Mouse (Mus musculus): Measurements from ENCODE around the gene Adgrl2. TPM values are rescaled to one million over a fixed set of nuclear protein-coding genes. Genes with fewer than 3 reads are reported as not detected.

The Adgrl2 gene
- total and polyA plus RNA-seq, 3 experiments, result 0.34 to 6.6 (median 3.2) TPM

- Histone ChIP-seq H3K27ac (ENCODE audit: insufficient read depth, low read depth) (no peak overlapping the region), H3K4me1 (ENCODE audit: control insufficient read depth in 1 of 2, insufficient read depth in 2 of 2) (peaks cover 4 to 6% of the 10 kb centered on the region in 2 experiments; a peak in 2 of 4 replicates), H3K79me2 (replicated peaks; ENCODE audit: control insufficient read depth, extremely low read depth, insufficient read depth, poor library complexity, severe bottlenecking) (no peaks in the 10 kb centered on the region), H3K27me3 (replicated peaks) (no peaks in the 10 kb centered on the region), H3K36me3 (replicated peaks in 1 of 2; ENCODE audit: control insufficient read depth in 1 of 2, insufficient read depth in 1 of 2, low read length in 1 of 2) (no peaks in the 10 kb centered on the region), H3K9me3 (replicated peaks; ENCODE audit: low read length) (no peaks in the 10 kb centered on the region), H3K9ac (ENCODE audit: insufficient read depth, low read depth) (no peak overlapping the region), H3K4me2 (ENCODE audit: insufficient read depth, low read depth, poor library complexity, severe bottlenecking) (no peak overlapping the region), H3K4me3 (replicated peaks in 1 of 3; ENCODE audit: low read depth in 2 of 3, low read length in 2 of 3, poor library complexity in 1 of 3) (no peak overlapping the region)
- TF ChIP-seq ELF1 (IDR thresholded peaks at IDR 0.05; ENCODE audit: low read depth, low read length), result 0 out of 2 replicates have a peak, but pooled peaks have one; percentile 34
- TF ChIP-seq POLR2AphosphoS2 (IDR thresholded peaks at IDR 0.05; ENCODE audit: low read depth, low read length), result no peak
- TF ChIP-seq CTCF (conservative IDR thresholded peaks at IDR 0.05 in 1 of 2, IDR thresholded peaks at IDR 0.05 in 1 of 2; ENCODE audit: low read depth in 2 of 2, low read length in 2 of 2), result no peak
- no peak for TF ChIP-seq USF1 (IDR thresholded peaks at IDR 0.05; ENCODE audit: low read depth, low read length)
- dilution Hi-C loops (cut with MboI; ENCODE audit: extremely low pct_ligation_motif_present, extremely low pct_unique_long_range_greater_than_20kb, low sequenced_read_pairs) (no loop called here), in situ Hi-C loops (cut with MboI; ENCODE audit: low pct_ligation_motif_present, low pct_unique_long_range_greater_than_20kb, low sequenced_read_pairs) (no loop called here)
- no peak for DNase-seq (ENCODE audit: extremely low read depth)
These were observed 122.7 kb downstream of the Adgrl2 start for GRCm38 (mm10) chr3:148867618-148868017.

GRCm38 (mm10) chr3:148866633-148867032 lies 123.7 kb downstream of the Adgrl2 start:
- no peak overlapping the region for H3K4me2 ChIP-seq (ENCODE audit: insufficient read depth, low read depth, poor library complexity, severe bottlenecking)
- no peak overlapping the region for H3K27ac ChIP-seq (ENCODE audit: insufficient read depth, low read depth)
- no peaks in the 10 kb centered on the region for H3K36me3 ChIP-seq (replicated peaks in 1 of 2; ENCODE audit: control insufficient read depth in 1 of 2, insufficient read depth in 1 of 2, low read length in 1 of 2)
- in situ Hi-C loops (cut with MboI; ENCODE audit: low pct_ligation_motif_present, low pct_unique_long_range_greater_than_20kb, low sequenced_read_pairs) (no loop called here), dilution Hi-C loops (cut with MboI; ENCODE audit: extremely low pct_ligation_motif_present, extremely low pct_unique_long_range_greater_than_20kb, low sequenced_read_pairs) (no loop called here)
- no peak overlapping the region for H3K9ac ChIP-seq (ENCODE audit: insufficient read depth, low read depth)
- no peak for DNase-seq (ENCODE audit: extremely low read depth)
- H3K4me3 ChIP-seq (replicated peaks in 1 of 3; ENCODE audit: low read depth in 2 of 3, low read length in 2 of 3, poor library complexity in 1 of 3), result no peak overlapping the region
- no peak for TF ChIP-seq ELF1 (IDR thresholded peaks at IDR 0.05; ENCODE audit: low read depth, low read length)
- no peak for TF ChIP-seq ZC3H11A (IDR thresholded peaks at IDR 0.05; ENCODE audit: low read depth, low read length)
- no peak for TF ChIP-seq RCOR1 (conservative IDR thresholded peaks at IDR 0.05; ENCODE audit: low read depth, low read length)
- no peak for TF ChIP-seq MAFK (IDR thresholded peaks at IDR 0.05; ENCODE audit: insufficient replicate concordance, low read length)
- no peak for TF ChIP-seq USF2 (conservative IDR thresholded peaks at IDR 0.05; ENCODE audit: low read depth, low read length)
- no peaks in the 10 kb centered on the region for H3K9me3 ChIP-seq (replicated peaks; ENCODE audit: low read length)
- no peaks in the 10 kb centered on the region for H3K79me2 ChIP-seq (replicated peaks; ENCODE audit: control insufficient read depth, extremely low read depth, insufficient read depth, poor library complexity, severe bottlenecking)
- H3K4me1 ChIP-seq (ENCODE audit: control insufficient read depth in 1 of 2, insufficient read depth in 2 of 2), result peaks cover 4 to 6% of the 10 kb centered on the region in 2 experiments; a peak in 2 of 4 replicates
- H3K27me3 ChIP-seq (replicated peaks), result no peaks in the 10 kb centered on the region

GRCm38 (mm10) chr3:148866053-148866452 lies 124.3 kb downstream of the Adgrl2 start:
- Histone ChIP-seq H3K4me3 (replicated peaks in 1 of 3; ENCODE audit: low read depth in 2 of 3, low read length in 2 of 3, poor library complexity in 1 of 3) (no peak overlapping the region), H3K79me2 (replicated peaks; ENCODE audit: control insufficient read depth, extremely low read depth, insufficient read depth, poor library complexity, severe bottlenecking) (no peaks in the 10 kb centered on the region), H3K4me2 (ENCODE audit: insufficient read depth, low read depth, poor library complexity, severe bottlenecking) (no peak overlapping the region), H3K27me3 (replicated peaks) (no peaks in the 10 kb centered on the region), H3K27ac (ENCODE audit: insufficient read depth, low read depth) (no peak overlapping the region), H3K9ac (ENCODE audit: insufficient read depth, low read depth) (no peak overlapping the region), H3K36me3 (replicated peaks in 1 of 2; ENCODE audit: control insufficient read depth in 1 of 2, insufficient read depth in 1 of 2, low read length in 1 of 2) (no peaks in the 10 kb centered on the region), H3K4me1 (ENCODE audit: control insufficient read depth in 1 of 2, insufficient read depth in 2 of 2) (peaks cover 4 to 6% of the 10 kb centered on the region in 2 experiments; a peak in 2 of 4 replicates), H3K9me3 (replicated peaks; ENCODE audit: low read length) (no peaks in the 10 kb centered on the region)
- DNase-seq (ENCODE audit: extremely low read depth), result no peak
- in situ Hi-C loops (cut with MboI; ENCODE audit: low pct_ligation_motif_present, low pct_unique_long_range_greater_than_20kb, low sequenced_read_pairs) (no loop called here), dilution Hi-C loops (cut with MboI; ENCODE audit: extremely low pct_ligation_motif_present, extremely low pct_unique_long_range_greater_than_20kb, low sequenced_read_pairs) (no loop called here)
- TF ChIP-seq USF2 (conservative IDR thresholded peaks at IDR 0.05; ENCODE audit: low read depth, low read length), result no peak
- no peak for TF ChIP-seq CTCF (conservative IDR thresholded peaks at IDR 0.05 in 1 of 2, IDR thresholded peaks at IDR 0.05 in 1 of 2; ENCODE audit: low read depth in 2 of 2, low read length in 2 of 2)
- no peak for TF ChIP-seq ELF1 (IDR thresholded peaks at IDR 0.05; ENCODE audit: low read depth, low read length)
- TF ChIP-seq ZKSCAN1 (IDR thresholded peaks at IDR 0.05; ENCODE audit: borderline replicate concordance, low read depth, low read length), result no peak
- TF ChIP-seq ZMIZ1 (IDR thresholded peaks at IDR 0.05; ENCODE audit: low read depth, low read length), result no peak
- no peak for TF ChIP-seq E2F4 (IDR thresholded peaks at IDR 0.05; ENCODE audit: insufficient replicate concordance, low read depth, low read length)
- TF ChIP-seq MYC (IDR thresholded peaks at IDR 0.05; ENCODE audit: low read depth, low read length), result no peak
- TF ChIP-seq MEF2A (IDR thresholded peaks at IDR 0.05; ENCODE audit: borderline replicate concordance, low read depth, low read length), result no peak
- TF ChIP-seq EP300 (IDR thresholded peaks at IDR 0.05; ENCODE audit: low read length), result no peak

All from CH12.LX (cell line).